Mouse (Mus musculus) brain, embryonic 14.5 days (tissue): ENCODE results near the gene Nfe2l2. TPM values are rescaled to one million over a fixed set of nuclear protein-coding genes. Genes with fewer than 3 reads are reported as not detected.
A peak's percentile ranks its signal among the peaks of the same experiment; 100 is the strongest.

Source experiments
- DNase-seq: peaks from one replicate; pipeline ENCODE4 v3.0.0-alpha.2; 2011; ENCODE audit warnings: low read depth
- CTCF ChIP-seq: fragments of 200-500 bp; IDR thresholded peaks from 2 replicates; pipeline ENCODE4 v1.5.1; 2012; ENCODE audit warnings: inconsistent platforms, mild to moderate bottlenecking, moderate library complexity, borderline replicate concordance; ENCODE audit not compliant: insufficient read depth, insufficient read length; ENCODE audit errors: extremely low read depth
- POLR2A ChIP-seq: fragments of 200-500 bp; IDR thresholded peaks from 2 replicates; pipeline ENCODE4 v1.6.1; 2012; ENCODE audit warnings: mild to moderate bottlenecking, inconsistent platforms, borderline replicate concordance; ENCODE audit not compliant: poor library complexity, insufficient read depth, insufficient read length, severe bottlenecking; ENCODE audit errors: extremely low read depth
- polyA plus RNA-seq: library from polyadenylated mRNA; depleted of rRNA; stranded (reverse); fragments of >200 nt; gene quantifications from 2 replicates; pipeline ENCODE4 v1.2.3, GENCODE M21; 2012

The Nfe2l2 gene
- polyA plus RNA-seq, 1 experiment: 11.0 TPM

- TF ChIP-seq CTCF (no peak), POLR2A (no peak)
- no peak for DNase-seq
Measured at GRCm38 (mm10) chr2:75689482-75690158, 14.8 kb downstream of the Nfe2l2 start.

- TF ChIP-seq CTCF (no peak), POLR2A (no peak)
- DNase-seq: no peak
Measured at GRCm38 (mm10) chr2:75688901-75689300, 15.5 kb downstream of the Nfe2l2 start.

- DNase-seq: no peak
- TF ChIP-seq CTCF: no peak
- no peak for TF ChIP-seq POLR2A
Measured at GRCm38 (mm10) chr2:75687040-75687749, 17.2 kb downstream of the Nfe2l2 start.

- no peak for DNase-seq
- TF ChIP-seq CTCF (no peak), POLR2A (no peak)
Measured at GRCm38 (mm10) chr2:75685458-75685861, 19.0 kb downstream of the Nfe2l2 start.

GRCm38 (mm10) chr2:75684526-75684925, 19.9 kb downstream of the Nfe2l2 start:
- no peak for DNase-seq
- TF ChIP-seq POLR2A: no peak
- TF ChIP-seq CTCF: no peak

GRCm38 (mm10) chr2:75682978-75683709, 21.3 kb downstream of the Nfe2l2 start:
- TF ChIP-seq CTCF: no peak
- no peak for TF ChIP-seq POLR2A
- DNase-seq: peak; percentile 43

- TF ChIP-seq CTCF (no peak), POLR2A (no peak)
- no peak for DNase-seq
Measured at GRCm38 (mm10) chr2:75681439-75681838, 23.0 kb downstream of the Nfe2l2 start.

- TF ChIP-seq CTCF (no peak), POLR2A (no peak)
- no peak for DNase-seq
Measured at GRCm38 (mm10) chr2:75679947-75680346, 24.5 kb downstream of the Nfe2l2 start.

- DNase-seq: no peak
- TF ChIP-seq POLR2A: no peak
- TF ChIP-seq CTCF: no peak
Measured at GRCm38 (mm10) chr2:75676567-75676966, 27.9 kb downstream of the Nfe2l2 start.

- TF ChIP-seq POLR2A: no peak
- TF ChIP-seq CTCF: no peak
Measured at GRCm38 (mm10) chr2:75672561-75672960, 31.9 kb downstream of the Nfe2l2 start.

GRCm38 (mm10) chr2:75671337-75671660, 33.1 kb downstream of the Nfe2l2 start:
- no peak for DNase-seq
- TF ChIP-seq POLR2A: no peak
- no peak for TF ChIP-seq CTCF

More at GRCm38 (mm10) chr2:75672561-75672960, 31.9 kb downstream of the Nfe2l2 start:
- DNase-seq: no peak
